Comparison of ENCODE assay signal across 1 mouse cellular context in the genomic region with DNA sequence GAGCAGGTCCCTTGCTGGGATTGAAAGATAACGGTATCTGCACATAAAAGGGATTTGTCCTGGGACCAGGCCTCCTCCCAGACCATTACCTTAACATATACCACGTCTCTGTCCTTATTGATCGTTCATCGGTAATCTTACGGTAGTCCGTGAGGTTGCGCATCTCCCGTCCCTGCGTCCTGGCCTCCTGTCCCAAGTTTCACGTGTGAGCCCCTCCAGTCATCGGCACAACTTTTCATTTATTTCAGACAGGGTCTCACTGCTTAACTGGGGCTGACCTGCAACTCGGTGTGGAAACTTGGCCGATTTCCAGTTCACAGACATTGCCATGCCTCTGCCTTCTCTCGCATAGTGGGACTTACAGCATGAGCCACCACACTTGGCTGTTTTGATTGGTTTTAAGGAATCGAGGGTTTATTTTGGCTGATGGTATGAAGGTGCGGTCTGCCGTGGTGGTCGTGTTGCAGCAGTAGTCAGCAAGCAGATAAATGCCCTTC.
TF ChIP-seq lines count a peak whose summit lies in the region.

No protein-coding gene starts in this region.

TF ChIP-seq in CH12.LX, 34 proteins besides CTCF, POLR2A, EP300 and RAD21:
- TF ChIP-seq PAX5 (IDR thresholded peaks at IDR 0.05; ENCODE audit: low read length) = no peak
- TF ChIP-seq SIN3A (IDR thresholded peaks at IDR 0.05; ENCODE audit: low read length) = peak; percentile 30; the same call in 1 of the 2 replicates
TF ChIP-seq in CH12.LX: peak in this region for 1.
